Mouse (Mus musculus) olfactory bulb, adult 2 months (tissue): ENCODE measurements around the gene Gfpt2.

Source experiments
- CTCF ChIP-seq: fragments of 200-500 bp; IDR thresholded peaks from 2 replicates; pipeline ENCODE4 v1.5.1; 2012; ENCODE audit warnings: low read depth, mild to moderate bottlenecking, low read length, moderate library complexity; ENCODE audit not compliant: insufficient read depth
- POLR2A ChIP-seq: fragments of 200-500 bp; IDR thresholded peaks from 2 replicates; pipeline ENCODE4 v1.6.1; 2012; ENCODE audit warnings: mild to moderate bottlenecking, low read depth, low read length, moderate library complexity; ENCODE audit not compliant: insufficient read depth

- TF ChIP-seq POLR2A = no peak
- TF ChIP-seq CTCF = no peak
These were observed 35.9 kb upstream of the Gfpt2 start for GRCm38 (mm10) chr11:49758096-49758495.
